Mouse (Mus musculus) heart, embryonic 11.5 days (tissue): ENCODE results near the gene Apol6. TPM values are rescaled to one million over a fixed set of nuclear protein-coding genes. Genes with fewer than 3 reads are reported as not detected.
A peak's percentile ranks its signal among the peaks of the same experiment; 100 is the strongest.

Experiments
- ATAC-seq: fragments of 200-750 bp; cut with Nextera tagmentation; replicated peaks from 2 replicates; pipeline ENCODE4 v1.8.0; 2017; ENCODE audit warnings: moderate library complexity; ENCODE audit not compliant: insufficient number of reproducible peaks, low FRiP score, low TSS enrichment
- H3K27ac ChIP-seq: fragments of 300-500 bp; sonication (generic); 2 replicates; pipeline ENCODE4 v1.5.1; 2014; ENCODE audit warnings: mild to moderate bottlenecking, low read depth, low read length
- H3K27me3 ChIP-seq: fragments of 300-500 bp; sonication (generic); 2 replicates; pipeline ENCODE4 v1.6.1; 2014; ENCODE audit warnings: mild to moderate bottlenecking, low read length, mixed read lengths; ENCODE audit not compliant: control insufficient read depth, insufficient read depth
- H3K36me3 ChIP-seq: fragments of 300-500 bp; sonication (generic); 2 replicates; pipeline ENCODE4 v1.6.1; 2014; ENCODE audit warnings: mild to moderate bottlenecking, low read length, moderate library complexity, mixed read lengths; ENCODE audit not compliant: control insufficient read depth, insufficient read depth
- H3K4me1 ChIP-seq: fragments of 300-500 bp; sonication (generic); 2 replicates; pipeline ENCODE4 v1.6.1; 2014; ENCODE audit warnings: low read length; ENCODE audit not compliant: control insufficient read depth, insufficient read depth
- H3K4me2 ChIP-seq: fragments of 300-500 bp; sonication (generic); 2 replicates; pipeline ENCODE4 v1.6.1; 2014; ENCODE audit warnings: mild to moderate bottlenecking, moderate library complexity
- H3K4me3 ChIP-seq: fragments of 300-500 bp; sonication (generic); 2 replicates; pipeline ENCODE4 v1.5.1; 2014; ENCODE audit warnings: low read depth, low read length
- H3K9ac ChIP-seq: fragments of 300-500 bp; sonication (generic); 2 replicates; pipeline ENCODE4 v1.6.1; 2014; ENCODE audit warnings: mild to moderate bottlenecking, low read depth, low read length, moderate library complexity
- H3K9me3 ChIP-seq: fragments of 300-500 bp; sonication (generic); replicated peaks from 2 replicates; pipeline ENCODE4 v1.6.1; 2016; ENCODE audit warnings: low read length; ENCODE audit not compliant: control insufficient read depth
- WGBS: fragments of 180-500 bp; shearing (Covaris S2); extraction: QIAGEN DNeasy Blood & Tissue Kit; methylation state at CpG from one replicate; pipeline ENCODE4 v1.1.7; 2014; ENCODE audit not compliant: insufficient replicate concordance; 5-methylcytosine and 5-hydroxymethylcytosine counted together
- polyA plus RNA-seq: library from polyadenylated mRNA; unstranded; fragments of >200 nt; fragmentation: Nextera tagmentation; extraction: Ambion mirVana; gene quantifications from 2 replicates; pipeline ENCODE4 v1.2.1, GENCODE M21; 2014

The Apol6 gene
- polyA plus RNA-seq, 1 experiment from 2014 or later, result 0.16 TPM

- Histone ChIP-seq H3K9ac (no peak overlapping the region), H3K4me3 (no peak overlapping the region), H3K27ac (peak overlapping the region; percentile 16; the same call in 1 of the 2 replicates), H3K4me2 (no peak overlapping the region), H3K36me3 (no peaks in the 10 kb centered on the region), H3K4me1 (peaks cover 48% of the 10 kb centered on the region), H3K27me3 (no peaks in the 10 kb centered on the region), H3K9me3 (no peaks in the 10 kb centered on the region)
- 73% methylated on average over 5 of the region's 5 CpGs for WGBS
- no peak for ATAC-seq
Observed at GRCm38 (mm10) chr15:77025884-77026583, 18.5 kb upstream of the Apol6 start.

GRCm38 (mm10) chr15:77027117-77027516 lies 17.4 kb upstream of the Apol6 start:
- Histone ChIP-seq H3K9ac (no peak overlapping the region), H3K27ac (peak overlapping the region; percentile 54; the same call in 1 of the 2 replicates), H3K4me1 (peaks cover 43% of the 10 kb centered on the region), H3K27me3 (no peaks in the 10 kb centered on the region), H3K36me3 (no peaks in the 10 kb centered on the region), H3K4me3 (no peak overlapping the region), H3K4me2 (no peak overlapping the region), H3K9me3 (no peaks in the 10 kb centered on the region)
- ATAC-seq, result no peak
- WGBS, result 71% methylated on average over 3 of the region's 3 CpGs

DNA sequence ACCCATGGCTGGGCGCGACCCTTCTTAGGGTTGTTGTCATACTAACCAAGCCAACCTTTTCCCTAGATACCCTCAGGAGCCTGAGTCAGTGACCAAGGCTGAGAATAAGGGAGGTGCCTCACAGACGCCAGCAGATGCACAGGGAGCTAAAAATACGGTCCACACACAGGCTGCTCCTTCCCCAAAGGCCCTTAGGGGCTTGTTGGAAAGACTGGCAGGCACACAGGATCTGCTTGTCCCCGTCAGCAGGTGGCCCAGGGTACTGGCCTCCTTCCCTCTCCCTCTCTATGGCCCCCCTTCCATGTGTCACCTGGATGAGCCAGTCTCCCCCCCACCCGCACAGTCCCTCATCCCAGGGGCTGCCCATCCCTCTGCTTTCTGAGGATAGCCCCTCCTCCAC lies 16.9 kb upstream of the Apol6 start:
- Histone ChIP-seq H3K27ac (peak overlapping the region; percentile 54), H3K27me3 (no peaks in the 10 kb centered on the region), H3K36me3 (no peaks in the 10 kb centered on the region), H3K9me3 (no peaks in the 10 kb centered on the region), H3K4me2 (no peak overlapping the region), H3K4me1 (peaks cover 37% of the 10 kb centered on the region), H3K4me3 (no peak overlapping the region), H3K9ac (peak overlapping the region; percentile 52)
- no peak for ATAC-seq
- 66% methylated on average over 6 of the region's 6 CpGs for WGBS

DNA sequence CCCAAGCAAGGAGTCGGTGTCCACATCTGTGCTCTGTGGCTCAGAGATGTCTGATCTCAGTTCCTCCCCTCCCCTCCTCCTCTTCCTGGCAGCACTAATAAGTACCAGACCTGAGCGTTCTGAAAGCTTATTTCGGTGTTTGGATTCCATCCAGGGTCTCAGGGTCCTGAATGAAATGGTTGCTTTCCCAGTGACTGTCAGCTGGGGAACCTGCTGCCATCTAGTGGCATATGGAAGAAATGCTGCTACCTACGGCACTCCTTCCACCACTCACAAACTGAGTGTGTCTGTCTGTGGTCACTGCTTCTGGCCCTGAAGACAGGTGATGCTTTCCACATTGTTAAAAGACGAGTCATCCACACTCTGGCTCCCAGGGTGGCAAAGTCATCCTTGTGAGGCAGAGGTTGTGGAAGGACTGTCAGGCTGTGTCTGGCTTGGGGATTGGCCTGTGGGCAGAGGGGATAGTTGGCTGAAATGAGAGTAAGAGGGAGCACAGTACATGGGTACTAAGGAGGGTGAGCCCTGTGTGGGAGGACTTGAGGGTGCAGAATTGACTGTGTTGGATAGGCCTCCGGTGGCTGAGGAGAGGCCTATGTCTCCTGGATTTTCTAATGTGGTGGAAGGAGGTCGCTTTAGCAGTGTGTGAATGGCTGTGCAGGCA lies 15.1 kb upstream of the Apol6 start:
- Histone ChIP-seq H3K9ac (0 out of 2 replicates have a peak overlapping the region, but pooled peaks have one; percentile 13), H3K9me3 (no peaks in the 10 kb centered on the region), H3K4me1 (peaks cover 31% of the 10 kb centered on the region), H3K27me3 (no peaks in the 10 kb centered on the region), H3K4me3 (no peak overlapping the region), H3K27ac (peak overlapping the region; percentile 79), H3K36me3 (no peaks in the 10 kb centered on the region), H3K4me2 (no peak overlapping the region)
- peak; percentile 36; the same call in 1 of the 2 replicates for ATAC-seq
- WGBS, result 20% methylated on average over 7 of the region's 7 CpGs

- Histone ChIP-seq H3K4me2 (no peak overlapping the region), H3K9ac (no peak overlapping the region)
Observed at GRCm38 (mm10) chr15:77031271-77031670, 13.3 kb upstream of the Apol6 start.

GRCm38 (mm10) chr15:77034526-77034925 lies 10.0 kb upstream of the Apol6 start:
- 69% methylated on average over 6 of the region's 6 CpGs for WGBS
- H3K36me3 ChIP-seq, result no peaks in the 10 kb centered on the region
- no peaks in the 10 kb centered on the region for H3K9me3 ChIP-seq
- peaks cover 47% of the 10 kb centered on the region for H3K4me1 ChIP-seq
- 0 out of 2 replicates have a peak overlapping the region, but pooled peaks have one; percentile 46 for H3K27ac ChIP-seq
- no peak overlapping the region for H3K4me3 ChIP-seq
- H3K4me2 ChIP-seq, result no peak overlapping the region
- no peaks in the 10 kb centered on the region for H3K27me3 ChIP-seq
- ATAC-seq, result no peak
- H3K9ac ChIP-seq, result no peak overlapping the region

More at GRCm38 (mm10) chr15:77031271-77031670, 13.3 kb upstream of the Apol6 start:
- WGBS, result 52% methylated on average over 3 of the region's 3 CpGs
- peaks cover 40% of the 10 kb centered on the region for H3K4me1 ChIP-seq
- no peaks in the 10 kb centered on the region for H3K36me3 ChIP-seq
- ATAC-seq, result no peak
- H3K27me3 ChIP-seq, result no peaks in the 10 kb centered on the region
- peak overlapping the region; percentile 35; the same call in 1 of the 2 replicates for H3K27ac ChIP-seq
- H3K9me3 ChIP-seq, result no peaks in the 10 kb centered on the region
- H3K4me3 ChIP-seq, result no peak overlapping the region

DNA sequence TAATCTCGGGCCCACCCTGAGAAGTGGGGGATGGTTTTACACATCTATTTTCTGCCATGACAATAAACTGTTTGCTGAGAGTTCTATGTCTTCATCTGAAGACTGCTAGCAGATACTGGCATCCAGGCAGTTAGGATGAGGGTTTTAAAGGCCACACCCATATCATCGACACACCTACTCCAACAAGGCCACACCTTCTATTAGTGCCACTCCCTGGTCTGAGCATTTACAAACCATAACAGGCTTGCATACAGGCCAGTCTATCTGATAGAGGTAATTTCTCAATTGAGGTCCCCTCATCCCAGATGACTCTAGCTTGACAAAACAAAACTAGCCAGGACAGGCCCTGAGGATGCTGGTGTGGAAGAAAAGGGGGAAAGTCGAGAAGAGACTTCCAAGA lies 8.9 kb upstream of the Apol6 start:
- H3K9me3 ChIP-seq, result no peaks in the 10 kb centered on the region
- H3K36me3 ChIP-seq, result no peaks in the 10 kb centered on the region
- WGBS, result 84% methylated on average over 3 of the region's 3 CpGs
- H3K4me1 ChIP-seq, result peaks cover 53% of the 10 kb centered on the region
- no peak overlapping the region for H3K4me2 ChIP-seq
- no peaks in the 10 kb centered on the region for H3K27me3 ChIP-seq
- H3K27ac ChIP-seq, result peak overlapping the region; percentile 100
- no peak overlapping the region for H3K4me3 ChIP-seq
- ATAC-seq, result no peak
- H3K9ac ChIP-seq, result 0 out of 2 replicates have a peak overlapping the region, but pooled peaks have one; percentile 79

GRCm38 (mm10) chr15:77036320-77036988 lies 8.1 kb upstream of the Apol6 start:
- whole genome bisulfite sequencing, result 56% methylated on average over 11 of the region's 11 CpGs
- peak overlapping the region; percentile 79 for H3K9ac ChIP-seq
- ATAC-seq, result no peak
- H3K9me3 ChIP-seq, result no peaks in the 10 kb centered on the region
- peak overlapping the region; percentile 22 for H3K4me2 ChIP-seq
- H3K27me3 ChIP-seq, result no peaks in the 10 kb centered on the region
- H3K4me1 ChIP-seq, result peaks cover 51% of the 10 kb centered on the region
- no peaks in the 10 kb centered on the region for H3K36me3 ChIP-seq
- H3K4me3 ChIP-seq, result no peak overlapping the region
- peak overlapping the region; percentile 100 for H3K27ac ChIP-seq
